Mouse (Mus musculus) retina, postnatal 7 days (tissue): ENCODE results near the gene Cyp2w1.

Source experiments
- DNase-seq: peaks from one replicate; pipeline ENCODE4 v3.0.0-alpha.2; 2012; ENCODE audit warnings: low read depth, low spot score

The Cyp2w1 gene

GRCm38 (mm10) chr5:139364911-139365571 is 12.6 kb downstream of the Cyp2w1 start:
- DNase-seq = no peak

- no peak for DNase-seq
Measured at GRCm38 (mm10) chr5:139365827-139366226, 13.4 kb downstream of the Cyp2w1 start.

- DNase-seq = no peak
Measured at GRCm38 (mm10) chr5:139366484-139366883, 14.1 kb downstream of the Cyp2w1 start.

GRCm38 (mm10) chr5:139367884-139368458 is 15.6 kb downstream of the Cyp2w1 start:
- DNase-seq = no peak

GRCm38 (mm10) chr5:139368638-139369320 is 16.4 kb downstream of the Cyp2w1 start:
- no peak for DNase-seq

GRCm38 (mm10) chr5:139370336-139370735 is 17.9 kb downstream of the Cyp2w1 start:
- no peak for DNase-seq

- no peak for DNase-seq
Measured at GRCm38 (mm10) chr5:139371118-139371517, 18.7 kb downstream of the Cyp2w1 start.

- peak; percentile 87 for DNase-seq
Measured at GRCm38 (mm10) chr5:139371631-139372401, 19.4 kb downstream of the Cyp2w1 start.

GRCm38 (mm10) chr5:139373126-139373525 is 20.7 kb downstream of the Cyp2w1 start:
- no peak for DNase-seq

- no peak for DNase-seq
Measured at GRCm38 (mm10) chr5:139373889-139374444, 21.6 kb downstream of the Cyp2w1 start.

GRCm38 (mm10) chr5:139374841-139375240 is 22.4 kb downstream of the Cyp2w1 start:
- DNase-seq = no peak

- no peak for DNase-seq
Measured at GRCm38 (mm10) chr5:139377468-139378270, 25.3 kb downstream of the Cyp2w1 start, which contains the start of gene Gpr146. Gene Gpr146 (plus strand): TSS chr5:139377697.

GRCm38 (mm10) chr5:139378271-139378556 is 25.8 kb downstream of the Cyp2w1 start:
- DNase-seq = no peak

- no peak for DNase-seq
Measured at GRCm38 (mm10) chr5:139378986-139379629, 26.7 kb downstream of the Cyp2w1 start.

- DNase-seq = no peak
Measured at GRCm38 (mm10) chr5:139379771-139380384, 27.5 kb downstream of the Cyp2w1 start.

GRCm38 (mm10) chr5:139380385-139381248 is 28.2 kb downstream of the Cyp2w1 start:
- DNase-seq = peak; percentile 87

- no peak for DNase-seq
Measured at GRCm38 (mm10) chr5:139381586-139382513, 29.4 kb downstream of the Cyp2w1 start.

GRCm38 (mm10) chr5:139382760-139383159 is 30.3 kb downstream of the Cyp2w1 start:
- no peak for DNase-seq
